Mouse (Mus musculus): Measurements from ENCODE around the gene Adamts6. TPM values are rescaled to one million over a fixed set of nuclear protein-coding genes. Genes with fewer than 3 reads are reported as not detected.

Adamts6 gene
- polyA plus RNA-seq, 1 experiment from 2014 or later = 1.2 TPM

DNA sequence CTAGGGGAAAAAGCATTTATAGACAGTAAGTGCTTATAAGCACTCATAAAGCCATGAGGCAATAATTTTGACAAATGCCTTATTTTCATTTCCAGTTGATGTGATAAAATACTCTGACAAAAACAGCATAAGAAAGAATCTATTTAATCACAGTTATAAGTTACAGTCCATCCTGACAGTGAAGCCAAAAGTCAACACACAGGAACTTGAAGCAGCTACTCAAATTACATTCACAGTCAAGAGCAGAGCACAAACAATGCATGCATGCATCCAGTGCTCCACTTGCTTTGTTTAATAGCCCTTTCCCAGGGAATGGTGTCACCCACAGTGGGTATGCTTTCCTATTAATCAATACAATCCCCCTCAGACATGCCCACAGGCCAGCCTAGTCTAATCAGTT lies 159.8 kb downstream of the Adamts6 start:
- no peak overlapping the region for H3K4me3 ChIP-seq (ENCODE audit: low read length)

DNA sequence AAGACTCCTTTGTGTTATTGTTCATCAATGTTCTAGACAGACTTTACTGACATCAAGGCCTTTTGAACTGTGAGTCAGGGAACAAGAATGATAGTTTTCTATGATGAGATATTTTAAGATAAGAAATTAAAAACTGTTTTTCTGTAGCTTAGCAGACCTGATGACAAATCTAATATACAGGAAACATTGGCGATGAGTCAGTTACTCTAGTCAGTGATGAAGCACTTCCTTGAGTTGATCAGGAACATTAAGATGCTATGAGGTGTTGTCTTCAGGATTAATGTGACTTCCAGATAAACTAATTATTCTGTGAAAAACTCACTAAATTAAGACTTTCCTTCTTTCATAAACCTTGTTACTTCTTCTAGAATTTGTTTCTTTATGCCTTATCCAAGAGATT lies 160.7 kb downstream of the Adamts6 start:
- no peaks in the 10 kb centered on the region for H3K36me3 ChIP-seq (ENCODE audit: control insufficient read depth, insufficient read depth, low read length)
- H3K4me2 ChIP-seq (ENCODE audit: low read depth, low read length) = no peak overlapping the region
- no peaks in the 10 kb centered on the region for H3K4me1 ChIP-seq (ENCODE audit: control insufficient read depth, insufficient read depth, low read length)
- 98% methylated on average over 1 of the region's 1 CpGs for WGBS
- H3K9me3 ChIP-seq (ENCODE audit: control insufficient read depth, low read length) = no peaks in the 10 kb centered on the region
- H3K9ac ChIP-seq (ENCODE audit: low read depth, low read length) = no peak overlapping the region
- H3K27me3 ChIP-seq (replicated peaks; ENCODE audit: control insufficient read depth, insufficient read depth, low read length) = no peaks in the 10 kb centered on the region
- no peak for ATAC-seq
- H3K4me3 ChIP-seq (ENCODE audit: low read length) = no peak overlapping the region
- no peak overlapping the region for H3K27ac ChIP-seq (ENCODE audit: low read length)

More for the DNA sequence above, 159.8 kb downstream of the Adamts6 start:
- H3K4me1 ChIP-seq (ENCODE audit: control insufficient read depth, insufficient read depth, low read length) = no peaks in the 10 kb centered on the region
- no peak overlapping the region for H3K27ac ChIP-seq (ENCODE audit: low read length)
- no peaks in the 10 kb centered on the region for H3K27me3 ChIP-seq (replicated peaks; ENCODE audit: control insufficient read depth, insufficient read depth, low read length)
- no peak overlapping the region for H3K4me2 ChIP-seq (ENCODE audit: low read depth, low read length)
- ATAC-seq = no peak
- no peak overlapping the region for H3K9ac ChIP-seq (ENCODE audit: low read depth, low read length)
- H3K9me3 ChIP-seq (ENCODE audit: control insufficient read depth, low read length) = no peaks in the 10 kb centered on the region
- H3K36me3 ChIP-seq (ENCODE audit: control insufficient read depth, insufficient read depth, low read length) = no peaks in the 10 kb centered on the region

DNA sequence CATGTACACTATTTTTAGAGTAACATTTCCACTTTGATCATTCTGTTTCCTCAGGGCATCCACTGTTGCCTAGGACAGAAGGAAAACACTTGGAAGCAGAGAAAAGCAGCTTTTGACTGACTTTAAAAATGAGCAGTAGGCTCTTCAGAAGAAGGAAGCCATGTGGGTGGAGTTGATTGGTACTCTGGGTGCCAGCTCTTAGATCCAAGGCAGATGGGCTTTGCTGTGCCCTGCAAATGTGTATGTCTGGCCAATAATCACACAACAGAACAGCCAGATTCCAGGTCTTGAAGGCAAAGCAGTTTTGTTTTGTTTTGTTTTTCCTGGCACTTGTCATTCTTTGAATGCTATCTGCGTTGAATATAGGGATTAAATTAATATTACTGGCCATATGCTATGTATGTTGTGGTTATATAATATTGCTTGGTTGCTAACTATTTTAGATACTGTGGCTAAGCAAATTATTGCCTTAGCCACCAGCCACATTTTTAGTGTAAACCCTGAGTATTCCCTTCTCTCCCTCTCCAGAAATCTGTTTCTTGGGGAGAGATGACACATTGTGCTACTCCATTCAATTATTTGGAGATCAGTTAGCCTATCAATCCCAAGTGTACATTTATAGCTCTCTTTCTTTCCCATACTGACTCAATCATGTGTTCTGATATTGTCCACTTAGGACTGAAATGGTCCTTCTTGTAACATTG lies 165.8 kb downstream of the Adamts6 start:
- H3K4me1 ChIP-seq (ENCODE audit: control insufficient read depth, insufficient read depth, low read length) = no peaks in the 10 kb centered on the region
- 88% methylated on average over 1 of the region's 1 CpGs for WGBS
- no peak overlapping the region for H3K27ac ChIP-seq (ENCODE audit: low read length)
- no peaks in the 10 kb centered on the region for H3K27me3 ChIP-seq (replicated peaks; ENCODE audit: control insufficient read depth, insufficient read depth, low read length)
- no peak overlapping the region for H3K4me3 ChIP-seq (ENCODE audit: low read length)
- no peak overlapping the region for H3K4me2 ChIP-seq (ENCODE audit: low read depth, low read length)
- H3K9me3 ChIP-seq (ENCODE audit: control insufficient read depth, low read length) = no peaks in the 10 kb centered on the region
- H3K9ac ChIP-seq (ENCODE audit: low read depth, low read length) = no peak overlapping the region
- ATAC-seq = no peak
- no peaks in the 10 kb centered on the region for H3K36me3 ChIP-seq (ENCODE audit: control insufficient read depth, insufficient read depth, low read length)

DNA sequence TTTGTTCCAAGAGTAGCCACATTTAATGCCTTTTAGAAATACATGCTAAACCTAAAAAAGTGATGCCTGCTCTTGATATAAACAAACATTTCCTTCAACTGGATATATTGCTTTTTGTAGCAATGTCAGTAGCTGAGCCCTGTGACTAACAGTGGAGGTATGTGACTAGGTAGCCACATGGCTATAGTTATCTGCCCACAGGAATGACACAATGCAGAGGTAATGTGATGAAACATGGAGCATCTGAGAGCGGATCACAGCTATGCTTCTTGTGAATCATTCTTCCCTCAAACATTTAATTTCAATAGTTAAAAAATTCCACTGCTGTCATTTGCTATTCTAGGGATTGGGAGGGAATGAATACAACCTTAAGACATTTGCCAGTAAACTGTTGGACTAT lies 172.7 kb downstream of the Adamts6 start:
- no peak for ATAC-seq
- H3K4me2 ChIP-seq (ENCODE audit: low read depth, low read length) = no peak overlapping the region
- H3K9ac ChIP-seq (ENCODE audit: low read depth, low read length) = no peak overlapping the region
- 80% methylated on average over 1 of the region's 1 CpGs for WGBS
- no peak overlapping the region for H3K4me3 ChIP-seq (ENCODE audit: low read length)
- no peaks in the 10 kb centered on the region for H3K4me1 ChIP-seq (ENCODE audit: control insufficient read depth, insufficient read depth, low read length)
- H3K27ac ChIP-seq (ENCODE audit: low read length) = no peak overlapping the region
- H3K27me3 ChIP-seq (replicated peaks; ENCODE audit: control insufficient read depth, insufficient read depth, low read length) = no peaks in the 10 kb centered on the region
- no peaks in the 10 kb centered on the region for H3K36me3 ChIP-seq (ENCODE audit: control insufficient read depth, insufficient read depth, low read length)
- H3K9me3 ChIP-seq (ENCODE audit: control insufficient read depth, low read length) = no peaks in the 10 kb centered on the region

DNA sequence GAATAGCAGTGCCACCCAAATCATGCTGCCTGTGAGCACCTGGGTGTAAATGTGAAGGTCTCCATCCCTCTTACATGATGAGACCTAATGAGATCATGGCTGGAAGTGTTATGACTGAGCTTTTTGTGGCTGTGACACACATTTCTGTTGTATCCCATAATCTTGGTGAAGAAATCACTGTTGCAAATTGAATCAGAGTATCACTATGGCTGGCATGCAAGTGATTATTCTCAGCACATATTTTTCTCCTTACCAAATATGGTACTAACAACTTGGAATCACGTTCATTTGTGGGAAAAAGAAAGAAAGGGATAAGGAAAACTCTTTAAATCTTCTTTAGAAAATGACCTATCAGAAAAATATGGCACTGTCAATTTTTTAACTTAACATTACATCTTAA lies 180.4 kb downstream of the Adamts6 start:
- 53% methylated on average over 1 of the region's 1 CpGs for WGBS
- Histone ChIP-seq H3K4me1 (ENCODE audit: control insufficient read depth, insufficient read depth, low read length) (no peaks in the 10 kb centered on the region), H3K9me3 (ENCODE audit: control insufficient read depth, low read length) (no peaks in the 10 kb centered on the region)

DNA sequence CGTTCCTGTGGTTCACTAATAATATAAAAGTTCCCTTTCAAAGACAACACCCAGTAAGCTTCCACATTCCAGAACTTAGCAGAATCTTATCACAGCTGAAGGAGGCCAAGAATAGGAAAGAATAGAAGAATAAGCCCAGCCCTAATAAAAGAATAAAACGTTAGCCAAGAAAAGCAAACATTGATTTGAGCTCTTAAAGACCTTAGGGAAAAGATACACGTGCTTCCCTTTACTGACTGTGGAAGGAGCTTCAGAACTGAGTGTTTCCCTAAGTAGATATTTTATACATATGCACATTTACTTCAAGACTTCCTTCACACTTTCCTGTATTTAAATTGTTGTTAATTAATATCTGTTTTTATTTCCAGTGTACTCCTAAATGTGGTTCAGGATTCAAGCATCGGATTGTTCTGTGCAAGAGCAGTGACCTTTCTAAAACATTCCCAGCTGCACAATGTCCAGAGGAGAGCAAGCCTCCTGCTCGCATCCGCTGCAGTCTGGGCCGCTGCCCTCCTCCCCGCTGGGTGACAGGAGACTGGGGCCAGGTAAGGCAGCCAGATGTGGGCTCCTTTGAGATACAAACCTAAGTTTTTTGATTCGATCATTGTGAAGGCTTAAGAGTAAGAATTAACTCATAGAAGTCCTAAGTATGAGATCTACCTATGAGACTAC lies 188.8 kb downstream of the Adamts6 start:
- WGBS = 76% methylated on average over 9 of the region's 9 CpGs
- Histone ChIP-seq H3K4me3 (ENCODE audit: low read length) (no peak overlapping the region), H3K27ac (ENCODE audit: low read length) (no peak overlapping the region), H3K4me1 (ENCODE audit: control insufficient read depth, insufficient read depth, low read length) (no peaks in the 10 kb centered on the region), H3K36me3 (ENCODE audit: control insufficient read depth, insufficient read depth, low read length) (no peaks in the 10 kb centered on the region), H3K9ac (ENCODE audit: low read depth, low read length) (no peak overlapping the region), H3K4me2 (ENCODE audit: low read depth, low read length) (no peak overlapping the region), H3K9me3 (ENCODE audit: control insufficient read depth, low read length) (no peaks in the 10 kb centered on the region), H3K27me3 (replicated peaks; ENCODE audit: control insufficient read depth, insufficient read depth, low read length) (no peaks in the 10 kb centered on the region)
- ATAC-seq = no peak

More for the DNA sequence above, 180.4 kb downstream of the Adamts6 start:
- H3K4me2 ChIP-seq (ENCODE audit: low read depth, low read length) = no peak overlapping the region
- no peaks in the 10 kb centered on the region for H3K27me3 ChIP-seq (replicated peaks; ENCODE audit: control insufficient read depth, insufficient read depth, low read length)
- H3K36me3 ChIP-seq (ENCODE audit: control insufficient read depth, insufficient read depth, low read length) = no peaks in the 10 kb centered on the region
- H3K27ac ChIP-seq (ENCODE audit: low read length) = no peak overlapping the region
- no peak for ATAC-seq
- no peak overlapping the region for H3K9ac ChIP-seq (ENCODE audit: low read depth, low read length)
- no peak overlapping the region for H3K4me3 ChIP-seq (ENCODE audit: low read length)

DNA sequence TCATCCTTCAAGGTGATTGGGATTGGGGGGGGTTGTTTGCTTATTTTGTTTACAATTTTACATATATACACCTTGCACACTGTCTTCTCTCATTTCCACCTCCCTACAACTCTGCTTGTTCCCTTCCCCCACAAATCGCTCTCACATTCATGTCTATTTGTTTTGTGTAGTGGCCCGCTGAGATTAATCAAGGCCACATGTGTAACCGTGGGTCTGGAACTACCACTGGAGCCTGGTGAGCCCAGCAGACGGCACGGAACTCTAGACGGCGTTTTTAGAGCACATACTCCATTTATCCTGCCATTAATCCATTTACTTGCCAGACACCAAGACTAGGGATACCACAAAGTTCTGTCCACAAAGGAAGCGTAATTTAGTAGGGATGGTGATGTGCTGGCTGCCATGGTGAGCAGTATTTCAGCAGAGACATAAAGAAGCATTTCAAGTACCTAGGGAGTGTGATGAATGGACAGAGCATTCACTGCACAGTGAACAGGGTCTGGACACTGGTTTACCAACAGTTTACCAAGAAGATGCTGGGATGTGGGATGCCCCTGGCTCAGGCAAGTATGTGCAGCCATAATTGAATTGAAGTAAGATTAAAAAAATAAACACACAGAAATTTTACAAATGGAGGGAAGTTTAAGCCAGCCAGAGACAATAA lies 194.9 kb downstream of the Adamts6 start:
- Histone ChIP-seq H3K36me3 (ENCODE audit: control insufficient read depth, insufficient read depth, low read length) (no peaks in the 10 kb centered on the region), H3K9ac (ENCODE audit: low read depth, low read length) (no peak overlapping the region), H3K4me2 (ENCODE audit: low read depth, low read length) (no peak overlapping the region), H3K27ac (ENCODE audit: low read length) (no peak overlapping the region), H3K9me3 (ENCODE audit: control insufficient read depth, low read length) (no peaks in the 10 kb centered on the region), H3K27me3 (replicated peaks; ENCODE audit: control insufficient read depth, insufficient read depth, low read length) (no peaks in the 10 kb centered on the region), H3K4me3 (ENCODE audit: low read length) (no peak overlapping the region), H3K4me1 (ENCODE audit: control insufficient read depth, insufficient read depth, low read length) (no peaks in the 10 kb centered on the region)
- WGBS = 68% methylated on average over 8 of the region's 8 CpGs
- ATAC-seq = no peak

DNA sequence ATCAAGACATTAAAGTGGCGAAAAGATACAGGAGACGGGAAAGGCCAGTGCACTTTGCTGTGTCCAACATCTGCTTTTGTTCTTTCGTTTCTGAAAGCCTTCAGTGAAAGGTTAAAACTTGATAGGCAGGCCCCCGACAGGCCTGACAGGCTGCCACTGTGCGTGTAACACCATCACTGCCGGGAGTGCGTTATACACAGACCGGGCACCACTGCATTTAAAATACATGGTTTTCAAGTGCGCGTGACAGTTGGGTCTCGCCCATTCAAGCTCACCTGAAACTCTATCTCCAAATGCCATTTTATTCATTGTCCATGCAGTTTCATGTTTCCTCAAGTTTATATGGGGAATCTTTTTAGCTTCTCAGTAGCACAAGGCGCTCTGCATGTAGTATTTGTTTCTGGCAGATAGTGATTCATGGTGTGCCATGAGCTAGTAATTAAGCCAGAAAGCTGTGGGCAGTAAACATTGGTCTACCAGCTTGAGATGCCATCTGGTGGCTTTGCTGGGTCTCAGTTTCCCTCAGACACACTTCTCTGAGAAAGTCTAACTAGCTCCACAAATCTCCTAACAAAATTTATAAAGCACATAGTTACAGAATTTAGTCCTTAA lies 195.6 kb downstream of the Adamts6 start:
- no peak overlapping the region for H3K4me2 ChIP-seq (ENCODE audit: low read depth, low read length)
- WGBS = 87% methylated on average over 12 of the region's 12 CpGs
- no peaks in the 10 kb centered on the region for H3K27me3 ChIP-seq (replicated peaks; ENCODE audit: control insufficient read depth, insufficient read depth, low read length)
- no peaks in the 10 kb centered on the region for H3K4me1 ChIP-seq (ENCODE audit: control insufficient read depth, insufficient read depth, low read length)
- no peak for ATAC-seq
- H3K9ac ChIP-seq (ENCODE audit: low read depth, low read length) = no peak overlapping the region
- H3K36me3 ChIP-seq (ENCODE audit: control insufficient read depth, insufficient read depth, low read length) = no peaks in the 10 kb centered on the region
- H3K4me3 ChIP-seq (ENCODE audit: low read length) = no peak overlapping the region
- no peaks in the 10 kb centered on the region for H3K9me3 ChIP-seq (ENCODE audit: control insufficient read depth, low read length)
- H3K27ac ChIP-seq (ENCODE audit: low read length) = no peak overlapping the region

DNA sequence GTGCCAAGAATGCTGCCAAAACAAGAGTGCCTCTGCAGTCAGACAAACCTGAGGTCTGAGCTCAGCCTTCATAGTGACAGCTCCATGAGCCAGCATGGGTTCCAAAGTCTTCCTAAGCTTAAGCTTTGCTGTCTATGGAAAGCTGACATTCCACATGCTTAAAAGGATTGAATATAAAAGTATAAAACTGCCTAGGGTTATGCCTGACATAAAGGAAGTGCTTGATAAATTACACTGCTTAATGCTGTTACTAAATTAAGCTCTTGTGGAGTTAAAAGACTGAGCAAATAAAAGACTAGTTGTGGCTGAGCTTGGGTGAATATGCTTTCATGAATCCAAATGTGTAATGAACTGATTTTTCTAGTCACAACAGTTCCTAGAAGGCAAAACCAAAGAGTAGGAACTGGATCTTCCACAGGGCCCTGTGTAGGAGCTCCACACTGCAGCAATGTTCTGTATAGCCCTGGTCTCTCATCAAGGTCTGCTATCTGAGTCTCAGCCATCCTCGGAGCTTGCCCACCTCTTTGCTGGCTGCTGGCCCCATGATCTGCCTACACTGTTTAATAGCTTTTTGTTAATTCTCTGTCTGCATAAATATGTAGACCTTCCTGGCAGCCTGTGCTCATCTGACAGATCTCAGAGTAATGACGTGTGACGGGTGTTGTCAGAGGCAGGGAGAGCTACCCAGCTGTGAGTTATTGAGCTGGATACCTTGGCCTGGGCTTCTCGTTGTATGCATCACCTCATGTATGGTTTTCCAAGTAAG lies 203.6 kb downstream of the Adamts6 start:
- Histone ChIP-seq H3K27me3 (replicated peaks; ENCODE audit: control insufficient read depth, insufficient read depth, low read length) (no peaks in the 10 kb centered on the region), H3K9me3 (ENCODE audit: control insufficient read depth, low read length) (no peaks in the 10 kb centered on the region), H3K9ac (ENCODE audit: low read depth, low read length) (no peak overlapping the region), H3K4me3 (ENCODE audit: low read length) (no peak overlapping the region), H3K4me1 (ENCODE audit: control insufficient read depth, insufficient read depth, low read length) (peaks cover 4% of the 10 kb centered on the region; the same call in 1 of the 2 replicates), H3K4me2 (ENCODE audit: low read depth, low read length) (no peak overlapping the region), H3K27ac (ENCODE audit: low read length) (no peak overlapping the region), H3K36me3 (ENCODE audit: control insufficient read depth, insufficient read depth, low read length) (no peaks in the 10 kb centered on the region)
- ATAC-seq = peak; percentile 36
- 64% methylated on average over 4 of the region's 4 CpGs for WGBS
